Mouse (Mus musculus) adrenal gland, adult 8-10 months (tissue): ENCODE data around the gene Gsto2. TPM values are rescaled to one million over a fixed set of nuclear protein-coding genes. Genes with fewer than 3 reads are reported as not detected.

Experiments used
- DNase-seq: peaks from one replicate; pipeline ENCODE4 v3.0.0; 2022
- total RNA-seq, 4 experiments: library from RNA; stranded (reverse); gene quantifications; 2 replicates each; pipeline ENCODE4 v1.2.4; 2022

Gene Gsto2
- total RNA-seq, 4 experiments from 2014 or later = 1.0 to 3.4 (median 1.9) TPM

- no peak for DNase-seq
These were observed 7.1 kb upstream of the Gsto2 start for GRCm38 (mm10) chr19:47857957-47858942.

- DNase-seq = no peak
These were observed 6.2 kb upstream of the Gsto2 start for GRCm38 (mm10) chr19:47859180-47859579.

- no peak for DNase-seq
These were observed 2.8 kb upstream of the Gsto2 start for GRCm38 (mm10) chr19:47862581-47862980.

GRCm38 (mm10) chr19:47864051-47864450 is 1.3 kb upstream of the Gsto2 start:
- no peak for DNase-seq

- DNase-seq = no peak
These were observed 613 bp upstream of the Gsto2 start for GRCm38 (mm10) chr19:47864721-47865120.

GRCm38 (mm10) chr19:47867628-47868175 is 2.4 kb downstream of the Gsto2 start:
- no peak for DNase-seq

GRCm38 (mm10) chr19:47868951-47869350 is 3.6 kb downstream of the Gsto2 start:
- no peak for DNase-seq

- no peak for DNase-seq
These were observed 4.2 kb downstream of the Gsto2 start for GRCm38 (mm10) chr19:47869516-47869915.

GRCm38 (mm10) chr19:47870102-47870666 is 4.8 kb downstream of the Gsto2 start:
- no peak for DNase-seq

GRCm38 (mm10) chr19:47871515-47871914 is 6.2 kb downstream of the Gsto2 start:
- DNase-seq = no peak

- DNase-seq = no peak
These were observed 10.9 kb downstream of the Gsto2 start for GRCm38 (mm10) chr19:47876252-47876651.

GRCm38 (mm10) chr19:47881538-47881937 is 16.2 kb downstream of the Gsto2 start:
- no peak for DNase-seq

- peak; percentile 55 for DNase-seq
These were observed 17.0 kb downstream of the Gsto2 start for GRCm38 (mm10) chr19:47882151-47882881.

- no peak for DNase-seq
These were observed 17.5 kb downstream of the Gsto2 start for GRCm38 (mm10) chr19:47882882-47883254.

GRCm38 (mm10) chr19:47884296-47885085 is 19.2 kb downstream of the Gsto2 start:
- no peak for DNase-seq

GRCm38 (mm10) chr19:47885191-47885743 is 19.9 kb downstream of the Gsto2 start:
- no peak for DNase-seq

GRCm38 (mm10) chr19:47885886-47886285 is 20.6 kb downstream of the Gsto2 start:
- no peak for DNase-seq

- DNase-seq = peak; percentile 60
These were observed 21.3 kb downstream of the Gsto2 start for GRCm38 (mm10) chr19:47886617-47887016.

GRCm38 (mm10) chr19:47887417-47887816 is 22.1 kb downstream of the Gsto2 start:
- DNase-seq = no peak

- no peak for DNase-seq
These were observed 22.7 kb downstream of the Gsto2 start for GRCm38 (mm10) chr19:47888037-47888436.

- DNase-seq = no peak
These were observed 25.3 kb downstream of the Gsto2 start for GRCm38 (mm10) chr19:47890489-47891130.
